Mouse (Mus musculus) heart, postnatal 14 days (tissue): ENCODE data around the gene Scaf8. TPM values are rescaled to one million over a fixed set of nuclear protein-coding genes. Genes with fewer than 3 reads are reported as not detected.

Experiments
- DNase-seq, 2 experiments: peaks; one replicate each; pipeline ENCODE4 v3.0.0; 2021 to 2022
- intact Hi-C: fragments of 180-260 bp; cut with DNase I; formaldehyde crosslinking; loops from one replicate; pipeline ENCODE4 v1.15.1; 2025
- total RNA-seq, 2 experiments: library from RNA; stranded (reverse); gene quantifications; 2 replicates each; pipeline ENCODE4 v1.2.3; 2021

The Scaf8 gene
- total RNA-seq, 2 experiments from 2014 or later: 36.5 to 36.6 TPM

DNA sequence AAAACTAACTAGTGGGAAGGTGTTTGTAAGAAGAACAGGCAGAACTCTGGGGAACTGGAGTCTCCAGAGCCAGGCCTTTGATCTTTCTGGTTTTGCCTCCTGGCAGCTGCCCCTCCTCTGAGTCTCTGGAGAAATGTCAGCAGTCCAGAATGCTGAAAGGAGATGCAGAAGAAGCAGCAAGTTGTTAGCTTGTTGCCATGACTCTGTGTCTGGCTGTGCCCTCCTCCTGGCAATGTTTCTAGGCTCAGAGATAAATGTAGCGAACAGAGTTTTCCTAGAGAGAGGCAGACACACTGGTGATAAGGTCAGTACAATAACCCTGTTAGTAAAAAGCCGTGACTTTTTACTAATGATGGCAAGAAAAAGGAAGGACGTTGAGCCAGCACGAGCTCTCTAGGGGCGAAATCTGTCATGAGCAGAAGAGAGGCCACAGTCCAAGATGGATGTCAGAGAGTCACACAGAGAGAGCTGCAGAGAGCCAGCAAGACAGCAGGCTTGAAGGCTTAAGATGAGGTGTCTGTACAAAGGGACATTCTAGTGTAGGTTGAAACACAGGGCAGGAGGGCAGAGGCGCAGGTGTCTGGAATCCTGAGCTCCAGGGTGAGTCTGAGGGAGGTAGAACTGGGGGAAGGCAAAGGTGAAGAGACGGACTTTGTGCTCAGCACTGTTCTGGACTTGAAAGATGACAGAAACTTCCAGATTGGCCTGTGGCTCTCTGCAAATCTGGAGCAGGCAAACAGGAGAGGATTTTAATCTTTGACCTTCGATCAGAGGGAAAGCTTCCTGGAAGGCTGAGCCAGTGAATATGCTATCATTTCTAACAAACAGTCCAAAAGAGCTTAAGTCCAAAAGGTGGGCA lies 130.3 kb downstream of the Scaf8 start:
- intact Hi-C loops: no loop called here
- peak in 1 of 2 experiments; percentile 23 for DNase-seq

- no peak for DNase-seq
Measured at GRCm38 (mm10) chr17:3246665-3247370, 132.0 kb downstream of the Scaf8 start.

More at GRCm38 (mm10) chr17:3246665-3247370, 132.0 kb downstream of the Scaf8 start:
- intact Hi-C loops: no loop called here

Other genes with a start within 250 kb of the Scaf8 start
- gene Tiam2, start 211.6 kb downstream of the Scaf8 start, total RNA-seq: 1 to 10 TPM; 2.7 to 2.8 TPM